Mouse (Mus musculus): Measurements from ENCODE around the gene Kctd15. TPM values are rescaled to one million over a fixed set of nuclear protein-coding genes. Genes with fewer than 3 reads are reported as not detected.

Kctd15 gene
- polyA plus RNA-seq, 1 experiment from 2014 or later: 3.2 TPM

DNA sequence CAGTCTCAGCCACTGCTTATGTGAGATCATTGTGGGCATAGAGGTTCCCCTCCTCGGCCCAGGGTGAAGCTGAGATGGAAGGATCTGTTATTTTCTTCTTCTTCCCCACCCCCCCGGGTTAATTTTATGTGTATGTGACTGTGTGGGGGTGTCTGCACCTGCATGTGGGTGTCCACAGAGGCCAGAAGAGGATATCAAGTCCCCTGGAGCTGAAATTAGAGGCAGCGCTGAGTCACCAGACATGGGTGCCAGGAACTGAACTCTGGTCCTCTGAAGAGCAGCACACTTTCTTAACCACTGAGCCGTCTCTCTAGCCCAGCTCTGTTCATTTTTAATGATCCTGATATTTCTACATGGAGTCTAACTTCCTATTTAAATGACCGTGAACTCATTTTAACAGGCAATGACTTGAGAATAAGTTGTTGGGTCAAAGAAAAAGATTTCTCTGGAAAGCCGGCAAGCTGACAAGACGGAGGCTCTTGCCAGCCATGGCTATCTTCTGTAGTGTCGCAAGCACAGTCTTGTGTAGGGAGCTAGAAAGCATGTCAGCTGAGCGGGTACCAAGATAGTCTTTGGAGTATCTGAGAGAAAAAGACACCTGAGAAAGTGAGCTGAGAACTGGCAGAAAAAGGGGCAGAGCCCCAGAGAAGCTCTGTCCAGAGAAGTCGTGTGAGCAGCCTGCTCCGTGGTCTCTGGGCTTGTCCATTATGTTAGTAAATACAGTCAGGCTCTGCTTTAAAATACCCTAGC, 38.2 kb downstream of the Kctd15 start:
- ATAC-seq (replicated peaks; ENCODE audit: extremely low read depth, insufficient read depth, low FRiP score): no peak
- Histone ChIP-seq H3K4me1 (ENCODE audit: control insufficient read depth, insufficient read depth, low read length) (no peaks in the 10 kb centered on the region; the same call in 1 of the 2 replicates), H3K4me3 (ENCODE audit: low read length) (no peak overlapping the region), H3K36me3 (ENCODE audit: control insufficient read depth, insufficient read depth) (no peaks in the 10 kb centered on the region), H3K27me3 (ENCODE audit: control insufficient read depth, insufficient read depth, low read length) (no peaks in the 10 kb centered on the region), H3K4me2 (ENCODE audit: low read depth, low read length) (no peak overlapping the region), H3K27ac (ENCODE audit: low read length) (no peak overlapping the region), H3K9me3 (replicated peaks; ENCODE audit: control insufficient read depth, low read length) (no peaks in the 10 kb centered on the region), H3K9ac (ENCODE audit: low read length) (no peak overlapping the region)
- WGBS: 69% methylated on average over 11 of the region's 11 CpGs

GRCm38 (mm10) chr7:34616275-34616674, 40.3 kb downstream of the Kctd15 start:
- Histone ChIP-seq H3K9me3 (replicated peaks; ENCODE audit: control insufficient read depth, low read length) (no peaks in the 10 kb centered on the region), H3K4me2 (ENCODE audit: low read depth, low read length) (no peak overlapping the region), H3K9ac (ENCODE audit: low read length) (no peak overlapping the region), H3K27me3 (ENCODE audit: control insufficient read depth, insufficient read depth, low read length) (no peaks in the 10 kb centered on the region), H3K36me3 (ENCODE audit: control insufficient read depth, insufficient read depth) (no peaks in the 10 kb centered on the region), H3K4me3 (ENCODE audit: low read length) (no peak overlapping the region), H3K4me1 (ENCODE audit: control insufficient read depth, insufficient read depth, low read length) (no peaks in the 10 kb centered on the region; the same call in 1 of the 2 replicates), H3K27ac (ENCODE audit: low read length) (no peak overlapping the region)
- WGBS: 81% methylated on average over 2 of the region's 2 CpGs
- ATAC-seq (replicated peaks; ENCODE audit: extremely low read depth, insufficient read depth, low FRiP score): no peak

- Histone ChIP-seq H3K4me3 (ENCODE audit: low read length) (no peak overlapping the region), H3K36me3 (ENCODE audit: control insufficient read depth, insufficient read depth) (no peaks in the 10 kb centered on the region), H3K27me3 (ENCODE audit: control insufficient read depth, insufficient read depth, low read length) (no peaks in the 10 kb centered on the region), H3K4me1 (ENCODE audit: control insufficient read depth, insufficient read depth, low read length) (no peaks in the 10 kb centered on the region), H3K4me2 (ENCODE audit: low read depth, low read length) (no peak overlapping the region), H3K9ac (ENCODE audit: low read length) (no peak overlapping the region), H3K9me3 (replicated peaks; ENCODE audit: control insufficient read depth, low read length) (no peaks in the 10 kb centered on the region), H3K27ac (ENCODE audit: low read length) (no peak overlapping the region)
- WGBS: 51% methylated on average over 6 of the region's 6 CpGs
- no peak for ATAC-seq (replicated peaks; ENCODE audit: extremely low read depth, insufficient read depth, low FRiP score)
Observed at GRCm38 (mm10) chr7:34610445-34610844, 46.1 kb downstream of the Kctd15 start.

DNA sequence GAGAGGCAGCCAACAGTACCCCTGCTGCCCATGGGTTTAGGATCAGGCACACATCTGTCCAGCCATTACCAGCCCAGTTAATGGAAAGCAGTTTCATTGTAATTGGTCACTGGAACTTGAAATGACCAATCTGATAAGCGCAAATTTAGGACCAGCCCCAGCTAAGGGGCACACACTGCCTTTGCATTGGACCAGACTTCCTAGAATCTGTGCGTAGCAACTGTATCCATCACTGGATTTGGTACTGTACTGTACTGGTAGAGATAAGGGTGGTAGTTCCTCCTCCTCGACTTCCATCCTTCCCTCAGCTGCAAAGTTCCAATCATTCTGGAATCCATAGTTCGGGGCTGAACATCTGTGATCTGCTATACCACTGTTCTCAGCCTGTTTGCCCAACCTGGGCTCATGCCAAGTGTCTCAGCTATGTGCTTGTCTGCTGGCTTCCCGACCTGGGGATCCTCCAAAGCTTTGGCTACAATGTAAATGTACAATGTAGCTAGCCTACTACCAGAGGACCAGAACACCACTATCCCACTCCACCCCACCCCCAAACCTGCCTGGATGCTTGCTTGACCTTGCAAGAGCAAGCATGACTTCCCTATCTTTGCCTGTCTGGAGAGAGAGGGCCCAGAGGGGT, 49.1 kb downstream of the Kctd15 start:
- Histone ChIP-seq H3K4me3 (ENCODE audit: low read length) (no peak overlapping the region), H3K27me3 (ENCODE audit: control insufficient read depth, insufficient read depth, low read length) (no peaks in the 10 kb centered on the region), H3K4me1 (ENCODE audit: control insufficient read depth, insufficient read depth, low read length) (no peaks in the 10 kb centered on the region), H3K27ac (ENCODE audit: low read length) (no peak overlapping the region), H3K36me3 (ENCODE audit: control insufficient read depth, insufficient read depth) (no peaks in the 10 kb centered on the region), H3K9ac (ENCODE audit: low read length) (no peak overlapping the region), H3K9me3 (replicated peaks; ENCODE audit: control insufficient read depth, low read length) (no peaks in the 10 kb centered on the region), H3K4me2 (ENCODE audit: low read depth, low read length) (no peak overlapping the region)
- WGBS: 65% methylated on average over 5 of the region's 5 CpGs
- ATAC-seq (replicated peaks; ENCODE audit: extremely low read depth, insufficient read depth, low FRiP score): no peak

DNA sequence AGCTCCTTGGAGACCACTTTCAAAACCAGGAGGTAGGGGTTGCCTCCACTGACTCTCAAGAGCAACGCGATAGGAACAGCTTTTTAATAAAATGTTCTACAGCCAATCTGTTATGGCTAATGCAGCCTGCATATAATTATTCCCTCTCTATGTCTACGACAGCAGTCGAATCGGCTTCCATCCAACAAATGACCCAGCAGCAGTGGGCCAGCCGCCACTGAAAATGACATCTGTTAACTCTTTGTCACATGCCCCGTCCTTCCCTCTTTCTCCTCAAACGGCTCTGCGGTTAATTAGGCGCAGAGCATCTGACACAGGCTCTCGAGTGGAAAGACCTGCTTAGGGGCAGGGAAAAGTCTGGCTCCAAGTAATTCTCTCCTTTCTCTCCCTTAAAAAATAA, 49.8 kb downstream of the Kctd15 start:
- 0 out of 2 replicates have a peak overlapping the region, but pooled peaks have one; percentile 8 for H3K4me2 ChIP-seq (ENCODE audit: low read depth, low read length)
- H3K27ac ChIP-seq (ENCODE audit: low read length): no peak overlapping the region
- H3K9me3 ChIP-seq (replicated peaks; ENCODE audit: control insufficient read depth, low read length): no peaks in the 10 kb centered on the region
- no peak overlapping the region for H3K4me3 ChIP-seq (ENCODE audit: low read length)
- no peaks in the 10 kb centered on the region for H3K36me3 ChIP-seq (ENCODE audit: control insufficient read depth, insufficient read depth)
- ATAC-seq (replicated peaks; ENCODE audit: extremely low read depth, insufficient read depth, low FRiP score): no peak
- H3K4me1 ChIP-seq (ENCODE audit: control insufficient read depth, insufficient read depth, low read length): no peaks in the 10 kb centered on the region
- WGBS: 52% methylated on average over 11 of the region's 11 CpGs
- H3K9ac ChIP-seq (ENCODE audit: low read length): no peak overlapping the region
- H3K27me3 ChIP-seq (ENCODE audit: control insufficient read depth, insufficient read depth, low read length): no peaks in the 10 kb centered on the region

- 36% methylated on average over 15 of the region's 15 CpGs for WGBS
- H3K27ac ChIP-seq (ENCODE audit: low read length): no peak overlapping the region
- H3K4me2 ChIP-seq (ENCODE audit: low read depth, low read length): peak overlapping the region; percentile 8; the same call in 1 of the 2 replicates
- no peak overlapping the region for H3K9ac ChIP-seq (ENCODE audit: low read length)
- no peaks in the 10 kb centered on the region for H3K36me3 ChIP-seq (ENCODE audit: control insufficient read depth, insufficient read depth)
- ATAC-seq (replicated peaks; ENCODE audit: extremely low read depth, insufficient read depth, low FRiP score): no peak
- H3K4me3 ChIP-seq (ENCODE audit: low read length): no peak overlapping the region
- no peaks in the 10 kb centered on the region for H3K4me1 ChIP-seq (ENCODE audit: control insufficient read depth, insufficient read depth, low read length)
- no peaks in the 10 kb centered on the region for H3K27me3 ChIP-seq (ENCODE audit: control insufficient read depth, insufficient read depth, low read length)
- H3K9me3 ChIP-seq (replicated peaks; ENCODE audit: control insufficient read depth, low read length): no peaks in the 10 kb centered on the region
Observed at GRCm38 (mm10) chr7:34606051-34606450, 50.5 kb downstream of the Kctd15 start.

GRCm38 (mm10) chr7:34598576-34598975, 58.0 kb downstream of the Kctd15 start:
- ATAC-seq (replicated peaks; ENCODE audit: extremely low read depth, insufficient read depth, low FRiP score): no peak
- H3K4me1 ChIP-seq (ENCODE audit: control insufficient read depth, insufficient read depth, low read length): peaks cover 4% of the 10 kb centered on the region
- no peaks in the 10 kb centered on the region for H3K27me3 ChIP-seq (ENCODE audit: control insufficient read depth, insufficient read depth, low read length)
- WGBS: 52% methylated on average over 9 of the region's 9 CpGs
- H3K36me3 ChIP-seq (ENCODE audit: control insufficient read depth, insufficient read depth): no peaks in the 10 kb centered on the region
- H3K4me2 ChIP-seq (ENCODE audit: low read depth, low read length): no peak overlapping the region
- H3K9ac ChIP-seq (ENCODE audit: low read length): no peak overlapping the region
- no peak overlapping the region for H3K4me3 ChIP-seq (ENCODE audit: low read length)
- no peaks in the 10 kb centered on the region for H3K9me3 ChIP-seq (replicated peaks; ENCODE audit: control insufficient read depth, low read length)
- no peak overlapping the region for H3K27ac ChIP-seq (ENCODE audit: low read length)

DNA sequence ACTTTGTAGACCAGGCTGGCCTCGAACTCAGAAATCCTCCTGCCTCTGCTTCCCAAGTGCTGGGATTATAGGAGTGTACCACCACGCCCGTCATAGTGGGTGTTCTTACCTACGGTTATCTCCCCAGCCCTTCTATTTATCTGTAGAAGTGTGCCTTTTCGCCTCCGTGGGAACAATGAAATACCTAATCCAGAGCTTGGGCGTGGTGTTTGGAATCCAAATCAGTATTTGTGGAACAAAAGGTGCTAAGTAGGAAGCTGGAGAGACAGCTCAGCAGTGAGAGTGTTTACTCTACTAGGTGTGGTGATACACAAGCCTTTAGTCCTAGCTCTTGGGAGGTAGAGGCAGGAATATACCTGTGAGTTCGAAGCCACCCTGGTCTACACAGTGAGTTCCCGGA, 58.5 kb downstream of the Kctd15 start:
- no peak for ATAC-seq (replicated peaks; ENCODE audit: extremely low read depth, insufficient read depth, low FRiP score)
- H3K9ac ChIP-seq (ENCODE audit: low read length): no peak overlapping the region
- no peak overlapping the region for H3K27ac ChIP-seq (ENCODE audit: low read length)
- 84% methylated on average over 9 of the region's 9 CpGs for WGBS
- no peak overlapping the region for H3K4me3 ChIP-seq (ENCODE audit: low read length)
- H3K36me3 ChIP-seq (ENCODE audit: control insufficient read depth, insufficient read depth): no peaks in the 10 kb centered on the region
- no peaks in the 10 kb centered on the region for H3K9me3 ChIP-seq (replicated peaks; ENCODE audit: control insufficient read depth, low read length)
- H3K27me3 ChIP-seq (ENCODE audit: control insufficient read depth, insufficient read depth, low read length): no peaks in the 10 kb centered on the region
- peaks cover 4% of the 10 kb centered on the region for H3K4me1 ChIP-seq (ENCODE audit: control insufficient read depth, insufficient read depth, low read length)
- H3K4me2 ChIP-seq (ENCODE audit: low read depth, low read length): no peak overlapping the region

DNA sequence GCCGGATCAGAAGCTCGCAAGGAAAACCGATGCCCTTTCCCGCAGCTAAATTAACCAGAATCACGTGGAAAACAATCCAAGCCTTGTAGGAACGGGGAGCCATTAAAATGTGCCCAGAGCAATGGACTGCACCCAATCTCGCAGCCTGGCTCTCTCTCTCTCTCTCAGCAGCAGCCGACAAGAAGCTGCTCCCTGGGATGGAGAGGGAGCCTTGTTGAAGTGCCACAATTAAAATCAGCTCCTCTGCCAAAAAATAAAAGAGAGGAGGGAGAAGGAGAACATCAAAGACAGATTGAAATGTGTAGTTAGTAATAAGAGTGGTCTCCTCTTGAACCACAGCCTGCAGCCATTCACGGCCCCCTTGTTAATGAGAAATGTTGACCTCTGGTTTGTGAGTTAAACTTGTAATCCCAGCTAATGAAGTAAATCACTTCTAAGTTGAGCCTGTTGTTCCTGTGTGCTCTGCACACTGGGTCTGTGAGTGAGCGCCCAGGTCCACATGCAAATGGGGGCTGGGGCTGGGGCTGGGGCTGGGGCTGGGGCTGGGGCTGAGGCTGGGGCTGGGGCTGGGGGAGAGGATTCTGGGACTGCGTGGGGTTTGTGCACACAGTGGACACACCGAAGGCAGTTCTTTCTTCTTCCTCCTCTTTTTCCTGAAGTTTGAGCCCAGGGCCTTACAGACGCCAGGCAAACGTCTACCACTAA, 59.8 kb downstream of the Kctd15 start:
- ATAC-seq (replicated peaks; ENCODE audit: extremely low read depth, insufficient read depth, low FRiP score): no peak
- peaks cover 4% of the 10 kb centered on the region for H3K4me1 ChIP-seq (ENCODE audit: control insufficient read depth, insufficient read depth, low read length)
- H3K4me3 ChIP-seq (ENCODE audit: low read length): no peak overlapping the region
- H3K9ac ChIP-seq (ENCODE audit: low read length): no peak overlapping the region
- WGBS: 70% methylated on average over 14 of the region's 14 CpGs
- no peak overlapping the region for H3K27ac ChIP-seq (ENCODE audit: low read length)
- no peaks in the 10 kb centered on the region for H3K9me3 ChIP-seq (replicated peaks; ENCODE audit: control insufficient read depth, low read length)
- no peak overlapping the region for H3K4me2 ChIP-seq (ENCODE audit: low read depth, low read length)
- H3K27me3 ChIP-seq (ENCODE audit: control insufficient read depth, insufficient read depth, low read length): no peaks in the 10 kb centered on the region
- H3K36me3 ChIP-seq (ENCODE audit: control insufficient read depth, insufficient read depth): no peaks in the 10 kb centered on the region
